In the genomic region with DNA sequence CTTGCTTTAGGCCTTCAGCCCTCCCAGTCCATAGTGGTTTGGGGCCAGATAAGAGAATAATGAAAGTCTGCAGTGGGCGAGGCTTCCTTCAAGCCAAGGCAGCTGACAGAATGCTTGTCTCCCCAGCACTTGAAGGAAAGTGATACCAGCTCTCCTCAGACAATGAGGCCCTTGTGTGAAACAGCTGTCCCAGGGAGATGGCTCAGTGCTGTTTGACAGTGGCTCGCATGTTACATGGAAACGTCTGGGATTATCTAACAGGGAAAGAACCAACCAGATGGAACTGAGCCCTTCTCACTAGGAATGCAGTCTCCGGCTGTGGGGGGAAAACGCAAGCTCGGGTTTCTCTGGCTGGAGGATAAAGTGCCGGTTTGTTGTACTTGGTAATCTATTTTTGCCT, we compare ENCODE assay signal across 9 mouse cellular contexts. TPM values are rescaled to one million over a fixed set of nuclear protein-coding genes. Genes with fewer than 3 reads are reported as not detected.
DNase-seq lines count a peak whose midpoint lies in the region; ATAC-seq lines count a peak whose summit lies in the region.
"Had no signal": no experiment of that assay in that cellular context is flagged by ENCODE, and none has a peak within 500 bp of the region (broad histone marks: within the 10 kb centered on the region; RNA-seq: fewer than 3 reads in every experiment).

No protein-coding gene starts in this region.

- no peaks in the 10 kb centered on the region for H3K9me3 ChIP-seq in hindbrain, embryonic 13.5 days
- no peaks in the 10 kb centered on the region; the same call in 1 of the 2 replicates for H3K9me3 ChIP-seq in stomach, embryonic 16.5 days (replicated peaks; ENCODE audit: control insufficient read depth, low read length)
- H3K9me3 ChIP-seq: liver, embryonic 13.5 days had no signal

- 6% methylated on average over 7 of the region's 7 CpGs for WGBS in hindbrain, embryonic 13.5 days
- WGBS in stomach, embryonic 16.5 days, result 9% methylated on average over 7 of the region's 7 CpGs

- H3K4me2 ChIP-seq in hindbrain, embryonic 13.5 days, result no peak overlapping the region
- peak overlapping the region; percentile 17 for H3K4me2 ChIP-seq in stomach, embryonic 16.5 days (ENCODE audit: low read depth, low read length)
- H3K4me2 ChIP-seq: liver, embryonic 13.5 days had no signal

- H3K4me1 ChIP-seq in hindbrain, embryonic 13.5 days (replicated peaks), result peaks cover 11% of the 10 kb centered on the region
- peaks cover 9% of the 10 kb centered on the region; the same call in 1 of the 2 replicates for H3K4me1 ChIP-seq in stomach, embryonic 16.5 days (ENCODE audit: control insufficient read depth, insufficient read depth, low read length)
- H3K4me1 ChIP-seq: liver, embryonic 13.5 days had no signal

- H3K4me3 ChIP-seq in hindbrain, embryonic 13.5 days, result no peak overlapping the region
- no peak overlapping the region for H3K4me3 ChIP-seq in stomach, embryonic 16.5 days (replicated peaks; ENCODE audit: low read length)
- H3K4me3 ChIP-seq: liver, embryonic 13.5 days had no signal

- peak; percentile 43 for DNase-seq in right cerebral cortex, adult 18-20 months
- DNase-seq in right cerebral cortex, adult 2 months (ENCODE audit: low spot score in 2 of 2), result no peak
- peak; percentile 49 for DNase-seq in forelimb bud, embryonic 11.5 days (ENCODE audit: low read depth, low spot score)
- peak; percentile 8 for DNase-seq in lung, postnatal 36 days
- DNase-seq: liver, embryonic 13.5 days had no signal

- no peaks in the 10 kb centered on the region for H3K27me3 ChIP-seq in hindbrain, embryonic 13.5 days
- H3K27me3 ChIP-seq in stomach, embryonic 16.5 days (ENCODE audit: control insufficient read depth, insufficient read depth, low read length), result no peaks in the 10 kb centered on the region
- H3K27me3 ChIP-seq: liver, embryonic 13.5 days had no signal

- no peaks in the 10 kb centered on the region for H3K36me3 ChIP-seq in hindbrain, embryonic 13.5 days
- no peaks in the 10 kb centered on the region for H3K36me3 ChIP-seq in stomach, embryonic 16.5 days (ENCODE audit: control insufficient read depth, insufficient read depth, low read length)
- H3K36me3 ChIP-seq: liver, embryonic 13.5 days had no signal

- H3K9ac ChIP-seq in hindbrain, embryonic 13.5 days, result peak overlapping the region; percentile 25; the same call in 1 of the 2 replicates
- H3K9ac ChIP-seq in stomach, embryonic 16.5 days (ENCODE audit: low read length), result no peak overlapping the region
- H3K9ac ChIP-seq: liver, embryonic 13.5 days had no signal

- peak; percentile 75 for ATAC-seq in hindbrain, embryonic 13.5 days (ENCODE audit: low FRiP score)
- peak; percentile 63; the same call in 1 of the 2 replicates for ATAC-seq in stomach, embryonic 16.5 days (ENCODE audit: insufficient read depth, low FRiP score)
- ATAC-seq in megakaryocyte-erythroid progenitor cell, adult 5-6 weeks (replicated peaks; ENCODE audit: low FRiP score, low TSS enrichment, poor library complexity, severe bottlenecking), result no peak
- no peak for ATAC-seq in erythroid progenitor cell, adult 5-6 weeks (replicated peaks; ENCODE audit: low FRiP score, poor library complexity, severe bottlenecking)

- H3K27ac ChIP-seq in hindbrain, embryonic 13.5 days, result peak overlapping the region; percentile 66
- H3K27ac ChIP-seq in stomach, embryonic 16.5 days (ENCODE audit: low read length), result peak overlapping the region; percentile 23
- H3K27ac ChIP-seq: liver, embryonic 13.5 days had no signal

RNA-seq across cellular contexts. Expression of a gene that starts 59.1 kb away (rescaled TPM):
- polyA plus RNA-seq in hindbrain, embryonic 13.5 days (2015; fragmentation: Nextera tagmentation; extraction: Ambion mirVana), result 26.4 TPM in 2 replicates
- polyA plus RNA-seq in stomach, embryonic 16.5 days (2015; fragmentation: Nextera tagmentation; extraction: Ambion mirVana), result 56.5 and 60.1 TPM in 2 replicates
- total RNA-seq in megakaryocyte-erythroid progenitor cell, adult 5-6 weeks (2014; fragmentation: Nextera tagmentation), result 43.6 and 50.7 TPM in 2 replicates
- total RNA-seq in megakaryocyte-erythroid progenitor cell, adult 5-6 weeks (2017), result 25.0 and 30.1 TPM in 2 replicates
- 17.6 and 34.6 TPM in 2 replicates for total RNA-seq in erythroid progenitor cell, adult 5-6 weeks (2015; ENCODE audit: low replicate concordance)
- 1.8 and 4.2 TPM in 2 replicates for total RNA-seq in erythroid progenitor cell, adult 5-6 weeks (2017; ENCODE audit: low replicate concordance)

Comparison
In these comparisons a context has a peak if more than half of its experiments do, and no peak if none do; other contexts are left out.
1. DNase-seq: peak in right cerebral cortex, adult 18-20 months (single experiment), forelimb bud, embryonic 11.5 days (single experiment) and lung, postnatal 36 days (single experiment); none in right cerebral cortex, adult 2 months (0 of 2).
2. ATAC-seq: peak in hindbrain, embryonic 13.5 days (single experiment) and stomach, embryonic 16.5 days (single experiment); none in megakaryocyte-erythroid progenitor cell, adult 5-6 weeks (single experiment) and erythroid progenitor cell, adult 5-6 weeks (single experiment).